35 mouse cellular contexts compared by ENCODE assay signal in the genomic region with DNA sequence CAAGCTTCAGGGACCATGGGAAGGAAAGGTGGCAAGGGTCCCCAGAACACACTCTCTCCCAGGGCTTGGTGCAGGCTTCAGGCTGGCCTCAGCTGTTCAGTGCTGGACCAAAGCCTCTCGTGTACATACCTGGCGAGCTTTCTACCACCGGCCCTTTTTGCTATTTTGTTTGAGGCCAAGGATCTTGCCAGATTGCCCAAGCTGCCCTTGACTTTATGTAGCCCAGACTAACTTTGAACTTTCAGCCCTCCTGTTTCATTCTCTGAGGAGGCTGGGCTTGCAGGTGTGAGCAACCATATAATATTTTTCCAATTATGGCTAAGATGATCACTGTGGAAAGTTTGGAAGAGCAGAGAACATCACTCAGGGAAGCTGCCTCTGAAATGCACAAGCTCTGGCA. TPM values are rescaled to one million over a fixed set of nuclear protein-coding genes. Genes with fewer than 3 reads are reported as not detected.
"Had no signal": no experiment of that assay in that cellular context is flagged by ENCODE, and none has a peak within 500 bp of the region (broad histone marks: within the 10 kb centered on the region; RNA-seq: fewer than 3 reads in every experiment).

No protein-coding gene starts in this region.

- H3K4me3 ChIP-seq: left cerebral cortex, adult 2 months; limb, embryonic 10.5 days; limb, embryonic 12.5 days; limb, embryonic 13.5 days; limb, embryonic 15.5 days; liver, embryonic 12.5 days; liver, embryonic 13.5 days; liver, embryonic 15.5 days; lung, embryonic 15.5 days; megakaryocyte, embryonic 14.5 days; midbrain, embryonic 10.5 days; midbrain, embryonic 12.5 days; midbrain, embryonic 13.5 days; midbrain, embryonic 15.5 days; myocyte; neural tube, embryonic 12.5 days had no signal

- H3K9ac ChIP-seq: limb, embryonic 12.5 days; limb, embryonic 13.5 days; limb, embryonic 15.5 days; liver, embryonic 12.5 days; liver, embryonic 13.5 days; liver, embryonic 14.5 days; liver, embryonic 15.5 days; lung, embryonic 14.5 days; lung, embryonic 15.5 days; midbrain, embryonic 12.5 days; midbrain, embryonic 13.5 days; midbrain, embryonic 15.5 days; neural tube, embryonic 12.5 days had no signal

- H3K36me3 ChIP-seq: limb, embryonic 10.5 days; limb, embryonic 12.5 days; limb, embryonic 13.5 days; limb, embryonic 15.5 days; liver, embryonic 12.5 days; liver, embryonic 13.5 days; liver, embryonic 15.5 days; lung, embryonic 15.5 days; midbrain, embryonic 10.5 days; midbrain, embryonic 12.5 days; midbrain, embryonic 13.5 days; midbrain, embryonic 15.5 days; neural tube, embryonic 12.5 days had no signal

- H3K9me3 ChIP-seq: limb, embryonic 10.5 days; limb, embryonic 12.5 days; limb, embryonic 13.5 days; limb, embryonic 15.5 days; liver, embryonic 12.5 days; liver, embryonic 13.5 days; liver, embryonic 15.5 days; lung, embryonic 15.5 days; megakaryocyte, embryonic 14.5 days; midbrain, embryonic 10.5 days; midbrain, embryonic 12.5 days; midbrain, embryonic 13.5 days; midbrain, embryonic 15.5 days; neural tube, embryonic 12.5 days had no signal

- DNase-seq: left cerebral cortex, postnatal 4 days; liver; liver, embryonic 13.5 days; lung, adult 18-20 months; lung, adult 2 months; lung, embryonic 14.5 days; lung, postnatal 10 days; lung, postnatal 14 days; lung, postnatal 36 days; lung, postnatal 4 days; midbrain, embryonic 14.5 days had no signal

- H3K27ac ChIP-seq: left cerebral cortex, adult 2 months; limb, embryonic 10.5 days; limb, embryonic 12.5 days; limb, embryonic 13.5 days; limb, embryonic 15.5 days; liver, embryonic 12.5 days; liver, embryonic 13.5 days; liver, embryonic 14.5 days; liver, embryonic 15.5 days; lung, embryonic 15.5 days; midbrain, embryonic 10.5 days; midbrain, embryonic 12.5 days; midbrain, embryonic 13.5 days; midbrain, embryonic 15.5 days; neural tube, embryonic 12.5 days had no signal

- H3K27me3 ChIP-seq: limb, embryonic 15.5 days had no signal

- ATAC-seq: liver, embryonic 12.5 days; lung, postnatal 0 days; midbrain, embryonic 13.5 days; midbrain, embryonic 15.5 days; midbrain, embryonic 16.5 days had no signal

- H3K4me2 ChIP-seq: limb, embryonic 12.5 days; limb, embryonic 13.5 days; limb, embryonic 15.5 days; liver, embryonic 11.5 days; liver, embryonic 12.5 days; liver, embryonic 13.5 days; liver, embryonic 15.5 days; lung, embryonic 14.5 days; lung, embryonic 15.5 days; midbrain, embryonic 11.5 days; midbrain, embryonic 12.5 days; midbrain, embryonic 13.5 days; midbrain, embryonic 15.5 days; neural tube, embryonic 12.5 days had no signal

RNA-seq across cellular contexts. Expression of gene Efna1, which starts 3.3 kb away (rescaled TPM):
- total RNA-seq: megakaryocyte, adult 5-6 weeks; megakaryocyte-erythroid progenitor cell, adult 5-6 weeks had no signal

RNA-seq across cellular contexts. Expression of gene Trim46, which starts 38.2 kb away (rescaled TPM):
- total RNA-seq: megakaryocyte-erythroid progenitor cell, adult 5-6 weeks; monocyte, adult 5-6 weeks had no signal
- polyA plus RNA-seq: macrophage had no signal
